Mouse (Mus musculus) urinary bladder, postnatal 14 days (tissue): ENCODE measurements at regions not wholly inside any gene's neighbourhood (a gene's known extent, or its start where the extent isn't known, plus 50 kb on each side); places are given as distances from the start of the nearest gene placed in this dataset.
A peak's percentile ranks its signal among the peaks of the same experiment; 100 is the strongest.

ENCODE experiments used
- DNase-seq: peaks from one replicate; pipeline ENCODE4 v3.0.0; 2021; ENCODE audit warnings: low spot score

- no peak for DNase-seq
Measured at GRCm38 (mm10) chr19:14786868-14787267, 189.0 kb upstream of the Tle4 start.

DNA sequence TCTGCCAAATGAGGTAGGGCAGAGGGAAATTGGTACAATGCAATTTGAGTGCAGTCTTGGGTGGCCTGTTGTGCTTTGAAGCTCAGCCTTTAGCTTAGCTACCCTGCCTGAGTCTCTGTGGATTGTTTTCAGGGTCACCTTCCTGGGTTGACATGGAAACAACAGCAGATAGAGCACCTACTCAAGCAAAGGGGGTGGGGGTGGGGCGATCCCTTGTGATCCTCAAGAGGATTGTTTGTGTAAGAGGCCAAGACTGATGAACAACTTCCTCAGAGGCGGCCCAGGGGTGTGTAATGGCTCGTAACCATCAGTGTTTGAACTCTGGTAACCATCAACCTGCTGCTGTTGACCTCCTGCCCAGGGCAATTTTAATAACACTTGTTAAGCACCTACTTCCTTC is 187.8 kb upstream of the Tle4 start:
- no peak for DNase-seq

DNA sequence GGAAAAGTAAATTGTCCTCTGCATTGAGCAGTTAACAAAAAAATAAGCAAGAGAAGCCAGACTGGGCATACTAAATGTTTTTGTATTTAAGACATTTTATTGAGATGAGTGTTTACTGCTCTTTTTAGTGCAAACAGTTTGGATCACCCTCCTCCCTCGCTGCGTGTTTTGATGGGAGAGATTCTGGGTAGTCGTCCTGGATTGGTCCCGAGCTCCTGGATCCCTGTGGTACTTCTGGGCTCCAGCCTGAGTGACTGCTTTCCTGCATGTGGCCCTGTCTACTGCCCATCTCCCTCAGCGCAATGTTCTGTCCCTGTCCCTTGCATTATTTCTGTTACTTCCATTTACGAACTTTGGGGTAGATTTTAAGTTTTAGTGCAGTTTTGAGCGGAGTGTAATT is 179.9 kb upstream of the Tle4 start:
- no peak for DNase-seq

GRCm38 (mm10) chr19:14777198-14777597 is 179.3 kb upstream of the Tle4 start:
- no peak for DNase-seq

- no peak for DNase-seq
Measured at GRCm38 (mm10) chr19:14776791-14777190, 178.9 kb upstream of the Tle4 start.

GRCm38 (mm10) chr19:14772794-14773193 is 174.9 kb upstream of the Tle4 start:
- DNase-seq: no peak

GRCm38 (mm10) chr19:14752646-14753045 is 154.8 kb upstream of the Tle4 start:
- DNase-seq: no peak

DNA sequence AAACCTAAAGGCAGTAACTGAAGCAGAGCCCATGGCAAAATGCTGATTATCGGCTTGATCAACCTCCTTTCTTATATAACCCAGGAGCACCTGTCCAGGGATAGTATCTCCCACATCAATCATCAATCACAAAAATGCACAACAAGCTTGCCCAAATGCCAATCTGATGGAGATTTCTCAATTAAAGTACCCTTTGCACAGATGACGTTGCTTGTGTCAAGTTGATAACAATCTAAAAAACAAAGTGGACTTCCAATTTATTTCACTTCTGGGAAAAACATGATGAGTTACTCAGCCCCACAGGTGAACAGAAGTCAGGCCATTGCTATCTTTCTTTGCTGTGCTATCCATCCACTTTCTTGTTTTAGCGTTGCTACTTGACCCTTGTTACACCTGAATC is 144.5 kb upstream of the Tle4 start:
- no peak for DNase-seq

DNA sequence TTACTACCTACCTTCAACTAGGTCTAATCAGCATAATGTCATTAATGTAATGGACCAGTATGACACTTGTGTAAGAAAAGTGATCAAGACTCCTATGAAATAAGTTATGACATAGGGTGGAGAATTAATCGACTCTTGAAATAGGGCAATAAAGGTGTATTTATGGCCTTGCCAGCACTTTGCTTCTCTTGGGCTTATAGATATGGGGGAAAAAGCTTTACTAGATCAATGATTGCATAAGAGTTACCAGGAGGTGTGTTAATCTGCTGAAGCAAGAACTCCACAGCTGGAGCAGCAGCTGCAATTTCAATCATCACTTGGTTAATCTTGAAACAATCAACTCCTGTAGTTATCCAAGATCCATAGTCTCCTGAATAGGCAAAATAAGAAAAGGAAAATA is 143.1 kb upstream of the Tle4 start:
- DNase-seq: no peak

DNA sequence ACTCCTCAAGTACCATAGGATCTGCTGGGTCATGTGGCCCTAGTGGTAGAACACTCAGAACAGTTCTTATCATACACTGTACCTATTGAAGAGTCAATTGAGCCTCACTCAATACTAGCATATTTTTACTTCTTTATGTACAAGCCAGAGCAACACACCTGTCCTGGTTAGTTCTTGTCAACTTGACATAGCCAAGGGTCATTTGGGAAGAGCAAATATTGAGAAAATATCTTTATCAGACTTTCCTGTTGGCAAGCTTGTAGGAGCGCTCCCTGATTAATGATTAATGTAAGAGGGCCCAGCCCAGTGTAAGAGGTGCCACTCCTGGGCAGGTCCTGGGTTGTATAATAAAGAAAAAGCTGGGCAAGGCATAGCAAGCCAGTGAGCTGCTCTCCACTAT is 142.3 kb upstream of the Tle4 start:
- peak; percentile 50 for DNase-seq

DNA sequence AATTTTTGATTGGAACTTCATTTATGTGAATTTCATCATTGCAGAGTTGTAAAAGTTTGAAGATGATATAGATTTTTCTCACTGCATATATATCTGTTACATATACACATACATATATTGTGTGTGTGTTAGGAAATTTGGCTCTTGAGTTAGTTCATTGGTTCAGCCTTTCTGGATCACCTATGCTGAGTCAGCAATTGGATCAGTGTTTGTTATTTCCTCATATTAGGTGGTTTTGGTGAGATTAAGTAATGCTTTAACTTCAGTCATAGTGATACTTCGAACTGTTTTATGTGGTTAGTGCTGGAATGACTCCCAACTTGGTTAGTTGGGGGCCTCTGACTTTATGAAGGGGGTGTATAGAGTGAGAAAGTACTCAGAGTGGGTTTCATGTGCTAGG is 138.7 kb upstream of the Tle4 start:
- DNase-seq: no peak

DNA sequence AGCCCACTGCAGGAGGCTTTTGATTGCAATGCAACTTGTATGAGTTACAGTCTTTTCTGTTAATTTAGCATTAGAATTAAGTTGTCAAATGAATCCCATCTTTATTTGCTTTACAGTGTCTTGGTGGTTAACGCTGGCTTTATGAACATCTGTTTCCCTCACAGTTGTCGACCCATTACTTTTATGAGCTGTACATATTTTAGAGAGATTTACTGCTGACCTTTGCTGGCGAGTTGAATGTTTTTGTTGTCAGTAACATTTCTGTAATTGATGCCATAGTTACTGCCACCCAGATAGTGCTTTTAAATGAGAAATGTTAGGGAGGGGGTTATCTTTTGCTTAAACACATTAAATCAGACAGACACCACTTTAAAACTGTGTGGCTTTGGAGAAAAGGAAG is 127.5 kb upstream of the Tle4 start:
- DNase-seq: no peak

DNA sequence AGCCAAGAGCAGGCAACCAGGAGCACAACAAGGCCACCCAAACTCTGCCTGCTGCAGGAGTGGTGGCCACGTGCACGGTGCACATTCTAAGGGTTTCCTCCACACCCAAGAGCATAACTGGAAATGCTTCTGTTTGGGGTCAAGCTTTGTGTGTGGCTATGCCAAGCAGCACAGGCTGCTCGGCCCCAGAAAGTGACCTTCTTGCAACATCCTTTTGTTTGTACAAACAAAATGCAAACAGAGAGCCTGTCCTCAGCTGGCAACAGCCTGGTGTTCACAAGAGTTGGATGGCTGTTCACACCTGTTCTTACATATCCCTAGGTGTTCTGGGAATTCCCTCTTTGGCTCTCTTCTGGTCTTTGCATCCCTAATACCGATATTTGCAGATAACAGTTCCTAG is 126.8 kb upstream of the Tle4 start:
- DNase-seq: no peak

- DNase-seq: no peak
Measured at GRCm38 (mm10) chr19:14705791-14706190, 107.9 kb upstream of the Tle4 start.

- DNase-seq: no peak
Measured at GRCm38 (mm10) chr19:14701116-14701515, 103.3 kb upstream of the Tle4 start.

GRCm38 (mm10) chr19:14695369-14695768 is 97.5 kb upstream of the Tle4 start:
- no peak for DNase-seq

DNA sequence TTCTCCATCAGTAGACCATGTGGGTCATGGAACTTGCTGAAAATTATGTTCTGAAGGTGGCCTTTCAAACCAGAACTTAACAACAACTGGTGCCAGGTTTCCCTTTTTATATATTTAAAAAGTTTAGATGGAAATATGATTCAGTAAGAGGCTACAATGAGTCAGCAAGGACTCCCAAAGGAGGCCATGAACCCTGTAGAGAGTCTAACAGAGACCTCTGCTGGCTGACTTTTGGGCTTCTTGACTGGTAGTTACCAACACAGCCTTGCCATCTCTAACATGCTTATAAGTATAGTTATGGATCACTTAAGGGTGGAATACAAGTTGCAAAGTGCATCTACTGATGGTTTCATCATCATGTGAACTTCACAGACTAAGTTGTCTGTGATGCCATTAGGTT is 94.3 kb upstream of the Tle4 start:
- DNase-seq: peak; percentile 39

DNA sequence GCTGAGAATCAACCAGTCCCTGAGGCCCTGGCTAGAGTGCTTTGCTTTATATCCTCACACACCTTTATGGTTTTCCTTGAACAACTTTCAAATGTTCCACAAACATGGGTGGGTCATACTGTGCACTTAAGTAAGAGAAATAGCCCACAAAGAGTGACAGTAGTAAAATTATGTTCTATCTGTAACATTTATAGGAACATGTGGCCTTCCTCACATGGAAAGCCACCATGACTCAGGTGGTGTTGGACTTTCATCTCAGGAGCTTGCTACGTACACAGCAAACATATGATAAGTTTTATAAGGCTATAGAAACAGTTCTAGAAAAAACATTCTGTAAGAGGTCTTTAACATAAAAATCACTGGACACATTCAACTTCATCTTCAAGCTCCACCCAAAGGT is 87.8 kb upstream of the Tle4 start:
- DNase-seq: no peak

- DNase-seq: no peak
Measured at GRCm38 (mm10) chr19:14684669-14685068, 86.8 kb upstream of the Tle4 start.

DNA sequence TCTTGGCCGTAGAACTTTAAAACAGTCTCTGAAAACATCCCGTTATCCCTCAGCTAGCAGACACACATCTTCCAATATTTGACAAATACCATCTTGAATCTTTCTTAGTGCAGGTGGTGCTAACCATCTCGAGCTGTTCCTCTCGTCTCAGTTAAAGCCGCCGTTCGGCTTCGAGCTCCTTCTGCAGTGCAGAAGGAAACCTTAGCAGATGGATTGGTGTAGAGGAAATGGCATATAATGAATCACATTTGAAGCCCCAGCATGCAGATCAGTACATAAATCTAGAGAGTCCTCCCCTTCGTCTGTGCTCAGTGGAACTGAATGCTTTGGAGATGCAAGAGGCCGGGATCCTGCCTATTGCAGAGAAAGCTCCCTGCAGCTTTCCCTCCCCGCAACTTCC is 83.5 kb upstream of the Tle4 start:
- no peak for DNase-seq

- DNase-seq: no peak
Measured at GRCm38 (mm10) chr19:14679776-14680175, 81.9 kb upstream of the Tle4 start.

DNA sequence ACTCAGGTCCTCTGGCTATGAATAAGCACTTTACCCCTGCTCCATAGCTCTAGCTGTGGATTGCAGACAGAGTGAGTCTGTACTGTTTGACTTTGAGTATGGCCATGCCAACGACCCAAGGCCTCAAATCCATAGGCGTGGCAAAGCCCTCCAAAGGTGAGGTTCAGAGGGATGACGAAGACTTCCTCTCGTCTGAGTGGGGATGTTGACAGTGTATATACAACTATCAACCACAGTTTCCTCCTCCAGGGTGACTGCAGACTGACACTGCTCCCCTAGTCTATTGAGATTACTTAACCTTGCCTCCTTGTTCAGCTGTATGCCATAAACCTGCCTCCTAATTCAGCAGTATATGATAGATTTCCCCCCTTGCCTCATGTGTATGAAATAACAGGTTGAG is 80.7 kb upstream of the Tle4 start:
- no peak for DNase-seq

- no peak for DNase-seq
Measured at GRCm38 (mm10) chr19:14676929-14677328, 79.1 kb upstream of the Tle4 start.

GRCm38 (mm10) chr19:14670821-14671104 is 72.9 kb upstream of the Tle4 start:
- DNase-seq: no peak

- no peak for DNase-seq
Measured at GRCm38 (mm10) chr19:14670078-14670820, 72.4 kb upstream of the Tle4 start.
